Mouse (Mus musculus) kidney, postnatal 25 days (tissue): ENCODE results near the gene Tada2b.

Experiments
- DNase-seq, 2 experiments: peaks; one replicate each; pipeline ENCODE4 v3.0.0; 2021; ENCODE audit warnings: mixed read lengths in 2 of 2

Gene Tada2b

GRCm38 (mm10) chr5:36479735-36480134, 4.3 kb downstream of the Tada2b start:
- no peak for DNase-seq

DNA sequence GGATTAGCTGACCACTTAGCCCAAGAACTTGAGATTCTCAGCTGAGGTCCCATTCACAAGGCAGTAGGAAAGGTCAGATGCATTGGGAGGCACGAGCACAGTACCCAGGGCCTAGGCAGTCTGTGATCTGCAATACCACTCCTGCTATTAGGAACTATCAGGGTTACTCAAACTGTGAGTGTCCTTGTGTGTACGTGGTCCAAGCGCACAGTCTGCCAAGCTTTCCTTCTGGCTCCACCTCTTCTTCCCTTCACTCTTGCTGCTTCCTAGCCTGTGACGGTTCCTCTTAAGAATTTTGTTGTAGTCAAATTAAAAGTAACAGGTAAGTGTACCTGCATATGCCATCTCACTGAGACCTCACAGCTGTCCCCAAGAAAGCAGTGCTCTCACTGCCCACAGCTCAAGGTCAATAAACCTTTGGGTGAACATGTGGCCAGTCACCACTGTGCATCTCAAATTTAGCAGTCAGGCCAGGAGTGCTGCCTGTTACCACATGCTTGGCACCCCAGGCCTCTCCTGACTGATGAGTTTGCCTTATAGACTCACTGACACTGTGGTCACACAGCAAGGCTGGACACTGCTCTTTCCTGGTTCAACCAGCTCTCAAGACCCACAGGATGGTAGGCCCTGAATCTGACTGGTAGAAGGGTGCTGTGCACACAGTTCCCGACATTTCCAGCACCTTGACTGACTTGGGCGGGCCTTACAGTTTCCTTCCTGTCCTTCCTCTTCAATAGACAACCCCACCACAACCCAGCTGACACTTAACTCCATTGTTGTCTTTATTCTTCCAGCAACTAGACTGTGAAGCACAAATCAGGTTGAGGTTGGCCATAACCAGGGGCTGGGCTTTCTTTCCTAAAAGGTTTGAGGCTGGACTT, 5.3 kb downstream of the Tada2b start:
- no peak for DNase-seq

DNA sequence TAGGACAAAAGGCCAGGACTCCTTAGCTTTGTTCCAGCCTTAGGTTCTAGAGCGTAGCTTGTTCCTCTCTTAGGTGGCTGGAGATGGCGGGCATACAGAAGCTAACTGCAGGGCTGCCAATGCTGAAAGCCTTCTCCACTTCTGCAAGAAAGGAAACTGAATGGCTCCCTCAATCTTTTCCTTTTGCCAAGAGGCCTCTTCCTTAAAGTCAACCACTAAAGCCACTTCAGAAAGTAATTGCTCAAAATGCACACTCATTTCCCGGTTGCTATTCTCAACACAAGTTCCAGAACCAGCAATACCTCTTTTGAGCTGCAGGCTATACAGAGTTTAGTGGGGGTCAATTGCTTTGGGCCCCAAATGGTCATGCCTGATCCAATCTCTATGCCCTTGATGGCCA, 6.6 kb downstream of the Tada2b start:
- no peak for DNase-seq

DNA sequence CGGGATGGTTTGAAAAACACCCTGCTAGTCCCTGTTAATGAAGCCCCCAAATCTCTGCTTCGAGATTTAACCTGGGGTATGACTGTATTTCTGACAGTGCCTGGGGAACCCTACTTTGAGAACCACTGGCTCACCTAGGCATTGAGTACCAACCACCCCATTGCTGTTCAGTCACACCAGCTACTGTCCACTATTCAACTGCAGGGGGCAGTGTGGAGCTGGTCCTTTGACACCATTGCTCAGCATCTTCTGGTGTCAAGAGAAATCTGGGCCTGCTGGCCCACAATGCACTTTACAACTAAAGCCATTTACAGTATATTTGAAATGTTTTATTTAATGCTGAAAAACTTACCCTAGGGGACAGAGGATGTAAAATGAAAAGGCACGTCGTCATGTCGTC, 9.8 kb downstream of the Tada2b start:
- peak; percentile 80 to 89 for DNase-seq

DNA sequence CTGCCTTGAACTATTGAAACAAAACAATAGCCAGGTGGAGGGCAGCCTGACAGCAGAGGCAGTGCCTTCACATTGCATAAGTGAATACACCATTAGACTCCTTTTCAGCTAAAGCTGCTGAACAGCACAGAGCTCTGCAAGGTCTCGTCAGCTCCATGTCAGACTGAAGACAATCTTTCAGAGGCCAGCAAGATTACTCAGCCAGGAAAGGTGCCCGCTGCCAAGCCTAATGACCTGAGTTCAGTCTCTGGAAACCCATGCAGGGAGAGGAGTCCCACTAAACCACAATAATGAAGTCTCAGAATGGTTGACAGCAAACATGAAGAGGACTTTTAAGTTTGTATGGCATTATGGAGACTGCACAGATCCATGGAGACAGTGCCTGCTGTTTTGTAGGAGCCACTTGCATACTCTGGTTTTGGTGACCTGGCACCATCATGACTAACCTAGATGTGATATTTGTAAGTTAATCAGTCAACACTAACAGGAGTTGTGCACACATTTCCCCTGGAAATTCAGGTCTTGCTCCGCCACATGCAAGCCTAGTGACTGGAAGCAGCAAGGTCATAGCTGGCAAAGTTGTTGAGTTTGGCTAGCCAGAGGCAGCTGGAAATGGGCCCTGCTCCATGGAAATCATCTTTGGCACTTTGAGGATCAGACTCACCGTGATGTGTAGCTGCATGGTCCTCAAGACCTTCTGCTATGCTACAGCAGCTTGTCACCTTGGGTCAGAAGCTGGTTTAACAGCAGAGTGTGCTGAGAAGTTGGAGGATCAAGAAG, 11.0 kb downstream of the Tada2b start:
- DNase-seq = peak in 1 of 2 experiments; percentile 34

DNA sequence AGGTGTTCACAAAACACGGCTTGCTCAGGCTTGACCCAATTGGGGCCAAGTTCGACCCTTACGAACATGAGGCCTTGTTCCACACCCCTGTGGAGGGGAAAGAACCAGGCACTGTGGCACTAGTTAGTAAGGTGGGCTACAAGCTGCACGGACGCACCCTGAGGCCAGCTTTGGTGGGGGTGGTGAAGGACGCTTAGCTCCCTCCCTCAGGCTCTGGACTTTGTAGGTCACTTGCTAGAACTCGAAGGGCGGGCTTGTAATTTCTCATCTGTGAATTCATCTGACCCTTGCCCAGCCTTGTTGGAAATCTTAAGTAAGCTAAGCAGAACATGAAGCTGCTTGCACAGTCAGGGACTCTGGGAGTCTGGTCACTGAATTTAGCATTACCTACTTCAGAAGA, 12.9 kb downstream of the Tada2b start:
- peak; percentile 62 to 78 for DNase-seq

- no peak for DNase-seq
Measured at GRCm38 (mm10) chr5:36465889-36466288, 18.2 kb downstream of the Tada2b start.

DNA sequence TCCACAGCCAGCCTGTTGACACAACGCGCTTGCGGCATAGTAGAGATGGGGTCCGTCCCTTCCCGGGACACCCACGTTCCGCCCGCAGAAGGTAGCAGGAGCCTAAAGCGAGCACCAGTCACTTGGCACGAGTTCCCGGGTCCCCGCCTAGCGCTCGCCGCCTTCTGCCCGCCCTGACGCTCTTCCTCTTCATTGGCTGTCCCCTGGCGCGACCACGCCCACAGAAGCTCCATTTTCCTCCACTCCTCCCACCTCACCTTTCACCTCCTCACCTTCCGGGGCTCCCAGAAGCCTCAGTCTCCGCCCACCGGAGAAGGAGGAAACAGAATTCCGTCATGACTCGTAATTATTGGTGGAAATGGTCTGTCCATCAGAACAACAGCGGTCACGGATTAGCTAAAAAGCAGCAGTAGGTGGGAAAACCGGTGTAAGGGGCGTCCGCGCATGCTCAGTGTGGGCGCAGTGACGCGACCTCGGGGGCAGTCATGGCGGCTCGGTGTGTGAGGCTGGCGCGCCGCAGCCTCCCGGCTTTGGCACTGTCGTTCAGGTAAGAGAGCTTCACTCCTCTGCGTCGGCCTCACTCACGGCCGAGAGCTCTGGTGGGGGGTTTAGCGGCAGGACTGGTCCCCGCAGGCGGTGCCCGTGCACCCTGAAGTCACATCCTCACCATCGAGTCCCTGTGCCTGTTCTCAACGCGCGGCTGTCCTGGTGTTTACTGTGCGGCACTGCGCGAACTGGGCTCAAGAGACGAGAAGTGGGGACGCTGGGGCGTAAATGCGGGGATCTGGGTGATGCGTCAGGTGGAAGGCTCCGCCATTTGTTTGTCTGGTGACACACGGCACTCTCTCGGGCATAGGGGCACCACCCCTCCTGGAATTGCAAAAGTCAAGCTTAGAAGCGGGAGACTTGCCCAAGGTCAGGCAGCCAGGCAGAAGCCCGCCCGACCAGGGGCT, 19.1 kb downstream of the Tada2b start, which contains the start of gene Grpel1:
Gene Grpel1 (plus strand): TSS at position 290 of the 953 bp plus-strand sequence.
- peak; percentile 99 for DNase-seq

- DNase-seq = no peak
Measured at GRCm38 (mm10) chr5:36463391-36463790, 20.7 kb downstream of the Tada2b start.

DNA sequence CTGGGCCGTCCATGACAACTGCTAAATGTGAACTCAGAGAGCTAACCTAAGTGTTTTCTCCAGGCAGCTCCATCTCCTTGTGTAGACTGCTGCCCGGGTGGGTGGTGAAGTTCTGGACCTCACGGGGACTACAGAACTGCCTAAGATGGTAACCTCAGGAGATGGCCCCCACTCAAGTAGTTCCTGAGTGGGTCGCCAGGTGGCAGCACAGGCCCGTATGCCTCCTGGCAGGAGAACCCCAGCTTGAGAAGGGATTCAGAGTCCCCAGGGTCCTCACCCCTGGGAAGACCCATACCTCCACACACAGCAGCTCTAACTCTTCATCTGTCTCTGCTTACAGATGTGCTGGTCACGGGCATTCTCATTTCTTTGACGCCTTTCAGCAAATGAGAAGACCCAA, 21.3 kb downstream of the Tada2b start:
- DNase-seq = peak; percentile 83 to 90

DNA sequence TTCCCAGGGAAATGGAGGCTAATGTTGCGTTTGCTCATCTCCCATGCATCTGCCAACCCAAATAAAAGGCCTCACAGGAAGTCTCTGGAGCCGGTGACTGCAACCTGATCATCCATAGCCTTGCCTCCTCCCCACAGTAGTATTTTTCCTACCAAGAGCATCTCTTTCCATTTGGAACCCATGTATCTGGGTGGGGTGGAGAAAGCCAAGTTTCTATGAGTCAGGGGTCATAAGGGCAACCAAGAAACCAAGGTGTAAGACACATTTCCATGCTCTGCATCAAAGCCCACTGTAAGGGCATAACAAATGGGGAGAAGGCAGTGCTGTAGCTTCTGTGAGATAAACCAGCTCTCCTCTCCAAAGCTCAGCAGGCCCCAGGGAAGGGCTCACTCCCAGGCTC, 22.9 kb downstream of the Tada2b start:
- DNase-seq = no peak

GRCm38 (mm10) chr5:36460712-36461111, 23.4 kb downstream of the Tada2b start:
- DNase-seq = no peak

GRCm38 (mm10) chr5:36458926-36459325, 25.2 kb downstream of the Tada2b start:
- DNase-seq = peak in 1 of 2 experiments; percentile 71

DNA sequence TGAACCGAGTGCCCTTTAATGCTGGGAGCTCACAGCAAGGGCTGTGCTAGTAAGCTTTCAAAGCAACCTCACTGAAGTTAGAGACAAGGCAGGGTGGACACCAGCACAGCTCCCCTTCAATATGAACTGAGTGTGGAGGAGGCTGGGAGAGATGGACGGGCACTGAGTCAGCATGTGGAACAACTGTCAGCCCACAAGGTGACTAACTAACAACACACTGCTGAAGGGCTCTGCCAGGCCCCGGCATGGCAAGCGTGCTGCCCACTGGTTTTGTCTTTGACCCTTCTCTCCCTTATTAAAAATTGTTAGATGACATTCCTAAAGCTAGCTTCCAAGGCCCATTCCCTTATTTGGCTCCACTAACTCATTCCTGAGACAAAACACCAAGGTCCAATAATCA, 26.4 kb downstream of the Tada2b start:
- DNase-seq = no peak

GRCm38 (mm10) chr5:36452821-36453220, 31.3 kb downstream of the Tada2b start:
- no peak for DNase-seq

DNA sequence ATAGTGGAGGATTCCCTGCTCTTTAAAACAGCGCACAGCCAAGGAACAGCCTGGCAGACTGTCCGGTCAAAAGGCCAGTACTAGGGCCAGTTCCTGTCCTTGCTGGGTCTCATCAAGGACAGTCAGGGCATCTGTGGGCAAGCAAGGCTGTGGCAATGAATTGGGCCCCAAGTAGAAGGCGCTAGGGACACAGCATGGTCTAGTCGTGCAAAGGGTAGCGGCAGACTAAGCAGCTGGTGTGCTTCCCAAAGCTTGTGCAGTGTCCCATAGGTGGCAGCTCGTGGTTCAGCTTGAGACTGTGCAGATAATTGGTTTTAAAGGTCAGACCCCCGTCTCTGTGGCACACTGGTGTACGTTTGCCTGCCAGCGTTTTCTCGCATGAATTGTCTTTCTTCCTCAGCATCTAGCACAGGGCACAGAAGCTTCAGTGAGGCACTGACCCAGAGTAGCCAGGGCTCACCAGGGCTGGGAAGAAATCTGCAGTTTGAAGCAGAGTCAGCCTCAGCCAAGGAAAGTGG, 32.2 kb downstream of the Tada2b start:
- no peak for DNase-seq

DNA sequence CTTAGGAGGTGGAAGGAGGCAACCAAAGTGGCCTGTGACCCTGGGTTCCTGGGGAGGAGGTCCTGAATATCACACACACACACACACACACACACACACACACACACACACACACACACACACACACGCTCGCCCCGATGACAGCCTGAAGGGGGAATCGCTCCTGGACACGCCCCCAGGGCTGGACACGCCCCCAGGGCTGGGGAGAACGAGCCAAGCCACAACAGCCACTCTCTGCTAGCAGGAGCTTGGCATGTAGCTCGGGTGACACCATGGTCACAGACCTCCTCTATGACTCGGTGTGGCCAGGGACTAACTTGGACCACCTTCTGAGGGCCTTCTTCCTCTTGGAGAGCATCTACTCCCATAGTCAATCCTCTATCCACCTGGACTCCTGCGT, 33.0 kb downstream of the Tada2b start:
- no peak for DNase-seq

DNA sequence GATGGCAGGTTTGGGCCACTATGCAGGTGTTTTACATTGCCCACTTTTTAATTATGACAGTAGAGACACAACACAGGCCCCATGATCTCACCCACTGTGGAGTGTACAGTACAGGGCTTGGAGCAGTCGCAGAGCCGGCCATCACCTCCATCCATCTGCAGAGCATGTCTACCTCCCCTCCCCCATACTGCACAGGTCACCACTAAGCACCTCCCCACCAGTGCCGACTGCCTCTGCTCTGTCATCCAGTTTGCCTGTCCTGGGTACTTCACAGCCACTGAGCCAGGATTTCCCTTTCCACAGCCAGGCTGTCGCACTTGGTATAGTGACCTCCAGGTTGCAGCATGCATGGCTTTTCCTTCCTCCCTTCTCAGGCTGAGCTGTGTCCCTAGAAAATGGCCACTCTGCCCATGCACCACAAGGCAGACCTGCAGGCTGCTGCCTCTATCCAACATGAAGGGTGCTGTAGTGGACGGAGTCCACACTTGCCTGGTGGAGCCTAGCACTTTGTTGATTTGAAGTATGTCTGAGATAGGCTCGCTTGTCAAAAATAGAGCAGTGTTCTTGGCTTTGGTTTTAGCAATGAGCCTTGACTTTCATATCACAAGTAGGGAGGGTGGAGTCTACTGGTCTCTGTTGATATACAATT, 34.3 kb downstream of the Tada2b start:
- no peak for DNase-seq

- no peak for DNase-seq
Measured at GRCm38 (mm10) chr5:36447872-36448271, 36.2 kb downstream of the Tada2b start.

DNA sequence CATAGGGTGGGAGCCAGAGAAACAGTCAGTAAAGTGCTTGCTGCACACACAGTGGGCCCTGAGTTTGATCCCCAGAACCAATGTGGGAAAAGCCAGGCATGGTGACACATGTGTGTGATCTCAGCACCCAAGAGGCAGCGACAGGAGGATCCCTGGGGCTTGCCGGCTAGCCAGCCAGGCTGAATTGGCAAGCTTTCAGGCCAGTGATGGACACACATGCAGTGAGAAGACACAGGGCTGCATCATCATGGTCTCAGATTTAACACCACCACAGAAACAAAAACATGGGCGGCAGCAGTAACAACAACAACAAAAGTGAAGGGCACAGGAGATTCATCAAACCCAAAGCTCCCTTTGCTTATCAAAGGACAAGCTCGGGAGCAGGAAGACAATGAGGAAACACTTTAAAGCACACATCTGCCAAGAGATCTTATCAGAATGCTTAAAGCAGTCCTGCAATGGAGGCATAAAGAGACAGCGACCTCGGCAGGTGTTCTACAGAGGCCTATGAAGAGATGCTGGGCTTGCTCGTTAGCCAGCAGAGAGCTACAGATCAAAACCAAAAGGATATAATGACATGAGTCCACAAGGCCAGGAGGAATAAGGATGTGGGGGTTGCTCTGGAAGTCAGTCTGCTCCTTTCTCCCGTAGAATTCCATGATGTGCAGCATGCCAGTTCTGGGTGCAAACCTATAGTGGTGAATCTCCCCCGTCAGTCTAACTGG, 37.8 kb downstream of the Tada2b start:
- DNase-seq = no peak

DNA sequence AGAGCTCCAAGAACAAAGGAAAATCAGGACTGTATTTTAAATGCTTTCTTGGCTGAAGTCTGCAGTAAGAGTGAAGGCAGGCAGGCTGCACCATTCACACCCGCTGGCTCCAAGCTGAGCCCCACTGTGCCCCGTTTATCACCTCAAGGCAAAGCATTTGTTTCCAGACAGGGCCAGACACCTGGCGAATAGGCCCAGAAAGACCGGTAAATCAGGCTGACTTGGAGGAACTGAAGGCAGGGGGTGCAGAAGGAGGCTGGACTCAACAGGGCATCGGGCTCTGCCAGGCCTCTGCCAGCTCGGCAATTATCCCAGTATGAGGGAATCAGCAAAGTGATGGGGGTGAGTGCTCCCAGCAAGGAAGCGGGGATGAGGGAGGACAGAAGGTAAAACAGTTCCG, 39.1 kb downstream of the Tada2b start:
- DNase-seq = no peak
